Mouse (Mus musculus): ENCODE results near the gene Vsir.

DNA sequence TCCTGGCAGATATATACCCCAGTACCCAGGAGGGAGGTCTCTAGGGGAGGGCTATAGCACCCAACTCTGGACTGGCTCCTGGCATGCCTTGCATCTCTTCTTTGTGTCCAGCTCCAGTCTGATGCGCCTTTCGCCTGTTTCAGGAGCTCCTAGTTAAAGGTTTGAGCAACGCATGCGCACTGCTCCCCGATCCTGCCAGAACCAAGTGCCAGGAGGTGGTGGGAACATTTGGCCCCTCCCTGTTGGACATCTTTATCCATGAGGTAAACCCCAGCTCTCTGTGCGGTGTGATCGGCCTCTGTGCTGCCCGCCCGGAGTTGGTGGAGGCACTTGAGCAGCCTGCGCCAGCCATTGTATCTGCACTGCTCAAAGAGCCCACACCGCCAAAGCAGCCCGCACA is 47.0 kb upstream of the Vsir start:
- TF ChIP-seq CTCF (conservative IDR thresholded peaks at IDR 0.05; ENCODE audit: low read length) (no peak), POU5F1 (IDR thresholded peaks at IDR 0.05; ENCODE audit: borderline replicate concordance, low read length) (no peak)

Measured in E14TG2a.4 (cell line).